Mouse (Mus musculus): ENCODE results near the gene Dnttip1. TPM values are rescaled to one million over a fixed set of nuclear protein-coding genes. Genes with fewer than 3 reads are reported as not detected.
"Not testable (repeated sequence)": the region's sequence is repeated elsewhere in the genome, so short reads cannot be mapped to it uniquely, and the experiment has no call there.

Gene Dnttip1
- 35.5 and 36.4 TPM in 2 replicates for polyA plus RNA-seq (2012; rRNA removed)

DNA sequence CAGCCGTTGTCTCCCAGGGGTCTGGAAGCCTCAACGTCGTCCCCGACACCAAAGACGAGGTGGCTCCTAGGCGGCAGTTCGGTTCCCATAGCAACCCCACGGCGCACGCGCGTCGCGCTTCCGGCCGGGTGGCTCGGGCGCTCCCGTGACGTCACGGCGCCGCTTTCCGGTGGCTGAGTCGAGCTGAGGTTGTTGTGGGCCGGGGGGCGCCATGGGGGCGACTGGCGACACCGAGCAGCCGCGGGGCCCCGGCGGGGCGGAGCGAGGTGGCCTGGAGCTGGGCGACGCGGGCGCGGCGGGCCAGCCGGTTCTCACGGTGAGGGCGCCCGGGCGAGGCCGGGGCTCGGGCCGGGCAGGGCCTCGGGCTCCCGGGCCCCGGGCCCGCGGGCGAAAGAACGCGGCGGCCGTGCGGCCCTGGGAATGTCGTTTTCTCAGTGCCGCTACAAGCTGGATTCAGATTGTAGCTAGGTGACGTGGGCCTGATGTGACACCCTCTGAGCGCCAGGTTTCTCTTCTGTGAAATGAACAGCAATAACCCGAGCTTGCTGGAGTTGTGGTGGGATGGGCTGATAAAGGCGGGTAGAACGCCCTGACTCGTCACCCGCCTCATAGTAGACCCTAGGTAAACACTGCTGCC lies at the start of gene Dnttip1, which contains the start of gene Wfdc3:
TSS of gene Dnttip1 (plus strand) at position 141 of the 637 bp plus-strand sequence.
TSS of gene Wfdc3 (minus strand) at position 89 of the 637 bp plus-strand sequence.
- TF ChIP-seq CTCF (IDR thresholded peaks at IDR 0.05; ENCODE audit: extremely low read depth, insufficient read depth, low read length) (no peak), POLR2A (IDR thresholded peaks at IDR 0.05; ENCODE audit: extremely low read depth, insufficient read depth, low read length) (peak; percentile 80)

DNA sequence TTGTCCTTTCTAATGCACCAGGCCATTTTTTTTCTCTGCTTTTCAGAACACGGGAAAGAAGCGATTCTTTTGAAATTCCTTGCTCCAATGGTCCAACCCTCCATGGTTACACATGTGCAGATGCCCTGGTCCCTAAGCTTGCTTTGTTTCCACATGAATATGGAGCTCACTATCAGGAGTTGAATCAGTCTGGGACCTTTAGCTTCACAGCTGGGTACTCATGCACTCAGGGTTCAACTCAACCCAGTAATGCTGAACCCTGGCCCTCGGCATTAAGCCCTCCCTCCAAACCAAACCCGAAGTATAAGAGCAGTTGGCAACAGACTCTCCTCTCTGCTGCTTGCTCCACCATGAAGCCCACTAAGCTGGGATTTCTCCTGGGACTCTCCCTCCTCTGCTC lies 47.6 kb upstream of the Dnttip1 start, which contains the start of gene Spint4:
TSS of gene Spint4 (plus strand) at position 301 of the 400 bp plus-strand sequence.
- no peak within 1 kb of the TSS for H3K4me3 ChIP-seq (ENCODE audit: insufficient read depth, low read length)
- TF ChIP-seq CTCF (IDR thresholded peaks at IDR 0.05; ENCODE audit: extremely low read depth, insufficient read depth, low read length) (no peak), POLR2A (IDR thresholded peaks at IDR 0.05; ENCODE audit: extremely low read depth, insufficient read depth, low read length) (no peak)
- H3K4me1 ChIP-seq (ENCODE audit: control insufficient read depth, insufficient read depth, low read length) = no peaks in the 10 kb centered on the region
- no peak within 1 kb of the TSS for H3K27ac ChIP-seq (ENCODE audit: insufficient read depth, low read length)

More for the DNA sequence above, at the start of gene Dnttip1, which contains the start of gene Wfdc3:
- Histone ChIP-seq H3K27ac (ENCODE audit: insufficient read depth, low read length) (0 out of 2 replicates have a peak within 1 kb of the TSS, but pooled peaks have one; percentile 6), H3K4me1 (ENCODE audit: control insufficient read depth, insufficient read depth, low read length) (peaks cover 7% of the 10 kb centered on the region; the same call in 1 of the 2 replicates), H3K4me3 (ENCODE audit: insufficient read depth, low read length) (peak within 1 kb of the TSS; percentile 67)

GRCm38 (mm10) chr2:164700959-164701358 lies 44.8 kb upstream of the Dnttip1 start:
- Histone ChIP-seq H3K4me1 (ENCODE audit: control insufficient read depth, insufficient read depth, low read length) (no peaks in the 10 kb centered on the region), H3K27ac (ENCODE audit: insufficient read depth, low read length) (no peak overlapping the region), H3K4me3 (ENCODE audit: insufficient read depth, low read length) (no peak overlapping the region)
- TF ChIP-seq CTCF (IDR thresholded peaks at IDR 0.05; ENCODE audit: extremely low read depth, insufficient read depth, low read length) (no peak), POLR2A (IDR thresholded peaks at IDR 0.05; ENCODE audit: extremely low read depth, insufficient read depth, low read length) (no peak)

DNA sequence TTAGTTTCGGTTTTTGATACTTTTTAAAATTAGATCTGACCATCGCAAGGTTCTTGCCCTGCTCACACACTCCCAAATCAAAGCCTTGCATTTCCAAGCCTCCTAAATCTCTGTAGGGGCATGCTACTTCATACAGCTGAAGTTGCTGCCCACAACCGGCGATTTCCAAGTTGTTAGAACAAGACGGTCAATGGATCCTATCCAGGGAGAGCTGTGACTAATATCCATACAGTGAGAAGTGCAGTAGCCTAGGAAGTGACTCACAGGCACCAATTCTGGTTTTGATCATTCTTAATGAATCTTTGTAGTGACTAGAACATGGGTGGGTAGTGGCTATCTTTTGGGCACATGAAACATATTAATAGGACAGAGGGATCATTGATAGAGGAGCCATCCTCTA lies 44.0 kb upstream of the Dnttip1 start:
- H3K27ac ChIP-seq (ENCODE audit: insufficient read depth, low read length) = no peak overlapping the region
- no peak overlapping the region for H3K4me3 ChIP-seq (ENCODE audit: insufficient read depth, low read length)

GRCm38 (mm10) chr2:164704235-164704634 lies 41.5 kb upstream of the Dnttip1 start:
- TF ChIP-seq POLR2A (IDR thresholded peaks at IDR 0.05; ENCODE audit: extremely low read depth, insufficient read depth, low read length) = no peak
- TF ChIP-seq CTCF (IDR thresholded peaks at IDR 0.05; ENCODE audit: extremely low read depth, insufficient read depth, low read length) = no peak
- H3K4me1 ChIP-seq (ENCODE audit: control insufficient read depth, insufficient read depth, low read length) = no peaks in the 10 kb centered on the region
- H3K4me3 ChIP-seq (ENCODE audit: insufficient read depth, low read length) = no peak overlapping the region
- H3K27ac ChIP-seq (ENCODE audit: insufficient read depth, low read length) = no peak overlapping the region

More for the DNA sequence above, 44.0 kb upstream of the Dnttip1 start:
- H3K4me1 ChIP-seq (ENCODE audit: control insufficient read depth, insufficient read depth, low read length) = no peaks in the 10 kb centered on the region
- no peak for TF ChIP-seq POLR2A (IDR thresholded peaks at IDR 0.05; ENCODE audit: extremely low read depth, insufficient read depth, low read length)
- TF ChIP-seq CTCF (IDR thresholded peaks at IDR 0.05; ENCODE audit: extremely low read depth, insufficient read depth, low read length) = no peak

DNA sequence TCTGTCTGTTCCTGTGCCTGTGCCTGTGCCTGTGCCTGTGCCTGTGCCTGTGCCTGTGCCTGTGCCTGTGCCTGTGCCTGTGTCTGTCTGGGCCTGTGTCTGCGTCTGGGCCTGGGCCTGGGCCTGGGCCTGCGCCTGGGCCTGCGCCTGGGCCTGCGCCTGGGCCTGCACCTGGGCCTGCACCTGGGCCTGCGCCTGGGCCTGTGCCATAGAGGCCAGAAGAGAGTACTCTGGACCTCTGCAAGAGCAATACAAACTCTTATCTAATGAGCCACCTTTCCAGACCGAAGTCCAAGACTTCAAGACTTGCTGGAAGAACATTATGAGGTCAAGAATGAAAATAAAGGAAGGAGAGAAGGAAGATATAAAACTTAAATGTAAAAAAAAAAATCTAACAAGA lies 40.5 kb upstream of the Dnttip1 start:
- no peaks in the 10 kb centered on the region for H3K4me1 ChIP-seq (ENCODE audit: control insufficient read depth, insufficient read depth, low read length)
- TF ChIP-seq POLR2A (IDR thresholded peaks at IDR 0.05; ENCODE audit: extremely low read depth, insufficient read depth, low read length) = no peak
- TF ChIP-seq CTCF (IDR thresholded peaks at IDR 0.05; ENCODE audit: extremely low read depth, insufficient read depth, low read length) = no peak
- H3K27ac ChIP-seq (ENCODE audit: insufficient read depth, low read length) = no peak overlapping the region
- no peak overlapping the region for H3K4me3 ChIP-seq (ENCODE audit: insufficient read depth, low read length)

GRCm38 (mm10) chr2:164705991-164706390 lies 39.8 kb upstream of the Dnttip1 start:
- H3K4me1 ChIP-seq (ENCODE audit: control insufficient read depth, insufficient read depth, low read length) = no peaks in the 10 kb centered on the region
- TF ChIP-seq CTCF (IDR thresholded peaks at IDR 0.05; ENCODE audit: extremely low read depth, insufficient read depth, low read length) = no peak
- TF ChIP-seq POLR2A (IDR thresholded peaks at IDR 0.05; ENCODE audit: extremely low read depth, insufficient read depth, low read length) = no peak
- H3K4me3 ChIP-seq (ENCODE audit: insufficient read depth, low read length) = no peak overlapping the region
- no peak overlapping the region for H3K27ac ChIP-seq (ENCODE audit: insufficient read depth, low read length)

GRCm38 (mm10) chr2:164715005-164715404 lies 30.8 kb upstream of the Dnttip1 start, which contains the start of gene Spint5:
Spint5 (plus strand) TSS chr2:164715305.
- no peak within 1 kb of the TSS for H3K4me3 ChIP-seq (ENCODE audit: insufficient read depth, low read length)
- H3K27ac ChIP-seq (ENCODE audit: insufficient read depth, low read length) = no peak within 1 kb of the TSS
- TF ChIP-seq CTCF (IDR thresholded peaks at IDR 0.05; ENCODE audit: extremely low read depth, insufficient read depth, low read length) (no peak), POLR2A (IDR thresholded peaks at IDR 0.05; ENCODE audit: extremely low read depth, insufficient read depth, low read length) (no peak)
- no peaks in the 10 kb centered on the region for H3K4me1 ChIP-seq (ENCODE audit: control insufficient read depth, insufficient read depth, low read length)

DNA sequence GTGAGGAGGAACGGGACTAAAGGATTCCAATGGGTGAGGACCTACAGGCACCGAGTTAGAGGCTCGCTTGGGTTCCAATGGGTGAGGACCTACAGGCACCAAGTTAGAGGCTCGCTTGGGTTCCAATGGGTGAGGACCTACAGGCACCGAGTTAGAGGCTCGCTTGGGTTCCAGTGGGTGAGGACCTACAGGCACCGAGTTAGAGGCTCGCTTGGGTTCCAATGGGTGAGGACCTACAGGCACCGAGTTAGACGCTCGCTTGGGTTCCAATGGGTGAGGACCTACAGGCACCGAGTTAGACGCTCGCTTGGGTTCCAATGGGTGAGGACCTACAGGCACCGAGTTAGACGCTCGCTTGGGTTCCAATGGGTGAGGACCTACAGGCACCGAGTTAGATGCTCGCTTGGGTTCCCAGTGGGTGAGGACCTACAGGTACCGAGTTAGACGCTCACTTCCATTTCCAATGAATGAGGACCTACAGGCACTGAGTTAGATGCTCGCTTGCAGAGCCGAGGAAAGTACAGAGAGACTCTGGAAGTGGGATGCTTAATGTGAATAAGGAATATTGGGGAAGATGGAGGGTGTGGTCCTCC lies 29.5 kb upstream of the Dnttip1 start:
- not testable (repeated sequence) for H3K27ac ChIP-seq (ENCODE audit: insufficient read depth, low read length); H3K4me1 ChIP-seq (ENCODE audit: control insufficient read depth, insufficient read depth, low read length); H3K4me3 ChIP-seq (ENCODE audit: insufficient read depth, low read length)

- H3K4me1 ChIP-seq (ENCODE audit: control insufficient read depth, insufficient read depth, low read length) = no peaks in the 10 kb centered on the region
- TF ChIP-seq POLR2A (IDR thresholded peaks at IDR 0.05; ENCODE audit: extremely low read depth, insufficient read depth, low read length) (no peak), CTCF (IDR thresholded peaks at IDR 0.05; ENCODE audit: extremely low read depth, insufficient read depth, low read length) (no peak)
- H3K4me3 ChIP-seq (ENCODE audit: insufficient read depth, low read length) = no peak overlapping the region
- no peak overlapping the region for H3K27ac ChIP-seq (ENCODE audit: insufficient read depth, low read length)
These were observed 22.5 kb upstream of the Dnttip1 start for GRCm38 (mm10) chr2:164723276-164723675.

All from cortical plate, adult 2 months (tissue).